In genomic region chr10:13328602-13329001, GRCm38 (mm10) we compare ENCODE assay signal across 16 mouse cellular contexts.
DNase-seq lines count a peak whose midpoint lies in the region; ATAC-seq and TF ChIP-seq lines count a peak whose summit lies in the region.
"Had no signal": no experiment of that assay in that cellular context is flagged by ENCODE, and none has a peak within 500 bp of the region (broad histone marks: within the 10 kb centered on the region; RNA-seq: fewer than 3 reads in every experiment).

No protein-coding gene starts in this region.

- TF ChIP-seq CTCF in kidney, postnatal 0 days (IDR thresholded peaks at IDR 0.05; ENCODE audit: low read depth) = no peak

- H3K27ac ChIP-seq in heart, embryonic 14.5 days (replicated peaks in 1 of 2; ENCODE audit: control insufficient read depth in 1 of 2, insufficient read depth in 1 of 2, low read depth in 2 of 2, low read length in 2 of 2) = peak overlapping the region; percentile 14 to 39; a peak in 3 of 4 replicates
- no peak overlapping the region for H3K27ac ChIP-seq in heart, embryonic 10.5 days
- H3K27ac ChIP-seq in kidney, postnatal 0 days = peak overlapping the region; percentile 19; the same call in 1 of the 2 replicates
- H3K27ac ChIP-seq in embryonic facial prominence, embryonic 15.5 days (replicated peaks) = peak overlapping the region; percentile 79
- H3K27ac ChIP-seq in forebrain, embryonic 15.5 days (replicated peaks) = no peak overlapping the region
- H3K27ac ChIP-seq: midbrain, embryonic 10.5 days; neural tube, embryonic 12.5 days had no signal

- H3K4me1 ChIP-seq in heart, embryonic 14.5 days (ENCODE audit: control insufficient read depth in 2 of 2, insufficient read depth in 2 of 2, low read length in 2 of 2) = peaks cover 6 to 32% of the 10 kb centered on the region in 2 experiments
- H3K4me1 ChIP-seq in heart, embryonic 10.5 days = peaks cover 19% of the 10 kb centered on the region; the same call in 1 of the 2 replicates
- 0 out of 2 replicates have a peak, but pooled peaks cover 5% of the 10 kb centered on the region for H3K4me1 ChIP-seq in kidney, postnatal 0 days (replicated peaks; ENCODE audit: insufficient read depth, low read length)
- H3K4me1 ChIP-seq in embryonic facial prominence, embryonic 15.5 days = no peaks in the 10 kb centered on the region
- H3K4me1 ChIP-seq in forebrain, embryonic 15.5 days = peaks cover 8% of the 10 kb centered on the region

- H3K36me3 ChIP-seq in heart, embryonic 14.5 days (ENCODE audit: control insufficient read depth, insufficient read depth, low read length) = no peaks in the 10 kb centered on the region
- H3K36me3 ChIP-seq in heart, embryonic 10.5 days = no peaks in the 10 kb centered on the region
- no peaks in the 10 kb centered on the region for H3K36me3 ChIP-seq in kidney, postnatal 0 days (ENCODE audit: insufficient read depth, low read length)
- no peaks in the 10 kb centered on the region for H3K36me3 ChIP-seq in embryonic facial prominence, embryonic 15.5 days
- H3K36me3 ChIP-seq in forebrain, embryonic 15.5 days = no peaks in the 10 kb centered on the region
- H3K36me3 ChIP-seq: midbrain, embryonic 10.5 days; neural tube, embryonic 12.5 days had no signal

- H3K4me2 ChIP-seq in heart, embryonic 14.5 days (ENCODE audit: low read length) = no peak overlapping the region
- no peak overlapping the region for H3K4me2 ChIP-seq in kidney, postnatal 0 days (ENCODE audit: low read length)
- H3K4me2 ChIP-seq in embryonic facial prominence, embryonic 15.5 days (replicated peaks) = no peak overlapping the region
- no peak overlapping the region for H3K4me2 ChIP-seq in forebrain, embryonic 15.5 days (replicated peaks)
- H3K4me2 ChIP-seq: neural tube, embryonic 12.5 days had no signal

- ATAC-seq in heart, embryonic 14.5 days (ENCODE audit: insufficient number of reproducible peaks, insufficient read depth, low FRiP score, low read depth) = no peak
- ATAC-seq in kidney, postnatal 0 days (replicated peaks; ENCODE audit: low FRiP score, low read depth) = no peak
- no peak for ATAC-seq in embryonic facial prominence, embryonic 15.5 days (ENCODE audit: insufficient number of reproducible peaks, low FRiP score, low TSS enrichment, low read depth)
- no peak for ATAC-seq in forebrain, embryonic 15.5 days (replicated peaks)

- no peak for DNase-seq in heart, embryonic 10.5 days (ENCODE audit: low spot score)
- DNase-seq in kidney, postnatal 0 days (ENCODE audit: low spot score) = peak; percentile 52
- DNase-seq in kidney, adult 8-10 months = no peak
- DNase-seq in lung, postnatal 25 days (ENCODE audit: low spot score) = peak; percentile 29
- no peak for DNase-seq in cerebellum, postnatal 4 days (ENCODE audit: low spot score in 2 of 2)
- DNase-seq: adrenal gland, postnatal 10 days; cerebellum, adult 18-20 months; gastrocnemius, postnatal 14 days; kidney, postnatal 10 days; spleen, adult 18-20 months; thymus, postnatal 25 days had no signal

- no peak overlapping the region for H3K9ac ChIP-seq in heart, embryonic 14.5 days (ENCODE audit: low read length)
- H3K9ac ChIP-seq in kidney, postnatal 0 days (ENCODE audit: low read depth, low read length) = no peak overlapping the region
- no peak overlapping the region for H3K9ac ChIP-seq in embryonic facial prominence, embryonic 15.5 days
- H3K9ac ChIP-seq in forebrain, embryonic 15.5 days (replicated peaks) = no peak overlapping the region
- H3K9ac ChIP-seq: neural tube, embryonic 12.5 days had no signal

- H3K4me3 ChIP-seq in heart, embryonic 14.5 days (ENCODE audit: control insufficient read depth in 1 of 2, insufficient read depth in 1 of 2, low read depth in 1 of 2, low read length in 2 of 2) = no peak overlapping the region
- H3K4me3 ChIP-seq in heart, embryonic 10.5 days = no peak overlapping the region
- H3K4me3 ChIP-seq in kidney, postnatal 0 days (replicated peaks; ENCODE audit: low read depth, low read length) = no peak overlapping the region
- no peak overlapping the region for H3K4me3 ChIP-seq in embryonic facial prominence, embryonic 15.5 days (replicated peaks)
- no peak overlapping the region for H3K4me3 ChIP-seq in forebrain, embryonic 15.5 days
- H3K4me3 ChIP-seq: midbrain, embryonic 10.5 days; neural tube, embryonic 12.5 days had no signal

- H3K27me3 ChIP-seq in heart, embryonic 14.5 days (ENCODE audit: control insufficient read depth, insufficient read depth, low read length) = no peaks in the 10 kb centered on the region
- no peaks in the 10 kb centered on the region for H3K27me3 ChIP-seq in heart, embryonic 10.5 days (ENCODE audit: insufficient read depth, poor library complexity, severe bottlenecking)
- H3K27me3 ChIP-seq in kidney, postnatal 0 days (ENCODE audit: insufficient read depth, low read length) = no peaks in the 10 kb centered on the region
- H3K27me3 ChIP-seq in embryonic facial prominence, embryonic 15.5 days = no peaks in the 10 kb centered on the region
- no peaks in the 10 kb centered on the region for H3K27me3 ChIP-seq in forebrain, embryonic 15.5 days
- H3K27me3 ChIP-seq: neural tube, embryonic 12.5 days had no signal

- 60% methylated on average over 3 of the region's 3 CpGs for WGBS in heart, embryonic 14.5 days
- 71% methylated on average over 3 of the region's 3 CpGs for WGBS in heart, embryonic 10.5 days
- WGBS in kidney, postnatal 0 days = 39% methylated on average over 3 of the region's 3 CpGs
- 37% methylated on average over 3 of the region's 3 CpGs for WGBS in embryonic facial prominence, embryonic 15.5 days
- 58% methylated on average over 3 of the region's 3 CpGs for WGBS in forebrain, embryonic 15.5 days

- H3K9me3 ChIP-seq in heart, embryonic 14.5 days (ENCODE audit: control insufficient read depth, low read length) = no peaks in the 10 kb centered on the region
- H3K9me3 ChIP-seq in heart, embryonic 10.5 days = no peaks in the 10 kb centered on the region
- H3K9me3 ChIP-seq in kidney, postnatal 0 days (replicated peaks; ENCODE audit: low read length) = no peaks in the 10 kb centered on the region
- no peaks in the 10 kb centered on the region for H3K9me3 ChIP-seq in embryonic facial prominence, embryonic 15.5 days (replicated peaks)
- no peaks in the 10 kb centered on the region for H3K9me3 ChIP-seq in forebrain, embryonic 15.5 days
- H3K9me3 ChIP-seq: midbrain, embryonic 10.5 days; neural tube, embryonic 12.5 days had no signal

Comparison
In these comparisons a context has a peak if more than half of its experiments do, and no peak if none do; other contexts are left out.
1. H3K27ac ChIP-seq: peak in heart, embryonic 14.5 days (2 of 2), kidney, postnatal 0 days (single experiment) and embryonic facial prominence, embryonic 15.5 days (single experiment); none in heart, embryonic 10.5 days (single experiment) and forebrain, embryonic 15.5 days (single experiment).
2. DNase-seq: peak in kidney, postnatal 0 days (single experiment) and lung, postnatal 25 days (single experiment); none in heart, embryonic 10.5 days (single experiment), kidney, adult 8-10 months (0 of 2) and cerebellum, postnatal 4 days (0 of 2).